Mouse (Mus musculus): Measurements from ENCODE around the gene Olfr152. TPM values are rescaled to one million over a fixed set of nuclear protein-coding genes. Genes with fewer than 3 reads are reported as not detected.

The Olfr152 gene
- polyA plus RNA-seq, 1 experiment from 2014 or later, result not detected

Other genes with a start within 250 kb of the Olfr152 start
- not detected in 2 replicates for gene Olfr153, start 247.7 kb upstream of the Olfr152 start, polyA plus RNA-seq (2014; fragmentation: Nextera tagmentation; extraction: Ambion mirVana)
- gene Olfr1128, start 233.9 kb upstream of the Olfr152 start, polyA plus RNA-seq (2014; fragmentation: Nextera tagmentation; extraction: Ambion mirVana), result not detected in 2 replicates
- not detected in 2 replicates for gene Olfr1129, start 205.6 kb upstream of the Olfr152 start, polyA plus RNA-seq (2014; fragmentation: Nextera tagmentation; extraction: Ambion mirVana)
- not detected in 2 replicates for gene Olfr1130, start 173.3 kb upstream of the Olfr152 start, polyA plus RNA-seq (2014; fragmentation: Nextera tagmentation; extraction: Ambion mirVana)
- gene Olfr1131, start 152.4 kb upstream of the Olfr152 start, polyA plus RNA-seq (2014; fragmentation: Nextera tagmentation; extraction: Ambion mirVana), result not detected in 2 replicates
- not detected in 2 replicates for gene Olfr1132, start 141.9 kb upstream of the Olfr152 start, polyA plus RNA-seq (2014; fragmentation: Nextera tagmentation; extraction: Ambion mirVana)
- not detected in 2 replicates for gene Olfr1133, start 132.1 kb upstream of the Olfr152 start, polyA plus RNA-seq (2014; fragmentation: Nextera tagmentation; extraction: Ambion mirVana)
- not detected in 2 replicates for gene Olfr1134, start 121.0 kb upstream of the Olfr152 start, polyA plus RNA-seq (2014; fragmentation: Nextera tagmentation; extraction: Ambion mirVana)
- not detected in 2 replicates for gene Olfr1135, start 105.8 kb upstream of the Olfr152 start, polyA plus RNA-seq (2014; fragmentation: Nextera tagmentation; extraction: Ambion mirVana)
- gene Olfr1136, start 85.5 kb upstream of the Olfr152 start, polyA plus RNA-seq (2014; fragmentation: Nextera tagmentation; extraction: Ambion mirVana), result not detected in 2 replicates
- not detected in 2 replicates for gene Olfr1137, start 66.3 kb upstream of the Olfr152 start, polyA plus RNA-seq (2014; fragmentation: Nextera tagmentation; extraction: Ambion mirVana)
- not detected in 2 replicates for gene Olfr1138, start 39.5 kb upstream of the Olfr152 start, polyA plus RNA-seq (2014; fragmentation: Nextera tagmentation; extraction: Ambion mirVana)
- gene Olfr1140, start 35.7 kb upstream of the Olfr152 start, polyA plus RNA-seq (2014; fragmentation: Nextera tagmentation; extraction: Ambion mirVana), result not detected in 2 replicates
- gene Olfr1141, start 25.5 kb upstream of the Olfr152 start, polyA plus RNA-seq (2014; fragmentation: Nextera tagmentation; extraction: Ambion mirVana), result not detected in 2 replicates
- not detected in 2 replicates for gene Olfr1143, start 21.1 kb downstream of the Olfr152 start, polyA plus RNA-seq (2014; fragmentation: Nextera tagmentation; extraction: Ambion mirVana)
- not detected in 2 replicates for gene Olfr1145, start 30.3 kb downstream of the Olfr152 start, polyA plus RNA-seq (2014; fragmentation: Nextera tagmentation; extraction: Ambion mirVana)
- gene Olfr1148, start 51.0 kb downstream of the Olfr152 start, polyA plus RNA-seq (2014; fragmentation: Nextera tagmentation; extraction: Ambion mirVana), result not detected in 2 replicates
- gene Olfr1150-ps1, start 64.5 kb downstream of the Olfr152 start, polyA plus RNA-seq (2014; fragmentation: Nextera tagmentation; extraction: Ambion mirVana), result not detected in 2 replicates
- gene Olfr1151, start 76.4 kb downstream of the Olfr152 start, polyA plus RNA-seq (2014; fragmentation: Nextera tagmentation; extraction: Ambion mirVana), result not detected in 2 replicates
- not detected in 2 replicates for gene Olfr1152, start 87.0 kb downstream of the Olfr152 start, polyA plus RNA-seq (2014; fragmentation: Nextera tagmentation; extraction: Ambion mirVana)
- gene Olfr1153, start 115.5 kb downstream of the Olfr152 start, polyA plus RNA-seq (2014; fragmentation: Nextera tagmentation; extraction: Ambion mirVana), result not detected in 2 replicates
- not detected in 2 replicates for gene Olfr1154, start 125.7 kb downstream of the Olfr152 start, polyA plus RNA-seq (2014; fragmentation: Nextera tagmentation; extraction: Ambion mirVana)
- not detected in 2 replicates for gene Olfr1155, start 165.7 kb downstream of the Olfr152 start, polyA plus RNA-seq (2014; fragmentation: Nextera tagmentation; extraction: Ambion mirVana)
- gene Olfr1156, start 173.6 kb downstream of the Olfr152 start, polyA plus RNA-seq (2014; fragmentation: Nextera tagmentation; extraction: Ambion mirVana), result not detected in 2 replicates
- gene Olfr1157, start 188.8 kb downstream of the Olfr152 start, polyA plus RNA-seq (2014; fragmentation: Nextera tagmentation; extraction: Ambion mirVana), result not detected in 2 replicates
- gene Olfr74, start 195.2 kb downstream of the Olfr152 start, polyA plus RNA-seq (2014; fragmentation: Nextera tagmentation; extraction: Ambion mirVana), result not detected in 2 replicates
- not detected in 2 replicates for gene Olfr1158, start 210.6 kb downstream of the Olfr152 start, polyA plus RNA-seq (2014; fragmentation: Nextera tagmentation; extraction: Ambion mirVana)
- not detected in 2 replicates for gene Olfr1160, start 228.8 kb downstream of the Olfr152 start, polyA plus RNA-seq (2014; fragmentation: Nextera tagmentation; extraction: Ambion mirVana)
- gene Olfr1161, start 243.3 kb downstream of the Olfr152 start, polyA plus RNA-seq (2014; fragmentation: Nextera tagmentation; extraction: Ambion mirVana), result not detected in 2 replicates